Mouse (Mus musculus): ENCODE data around the gene Fam71e2. TPM values are rescaled to one million over a fixed set of nuclear protein-coding genes. Genes with fewer than 3 reads are reported as not detected.
"Not testable (repeated sequence)": the region's sequence is repeated elsewhere in the genome, so short reads cannot be mapped to it uniquely, and the experiment has no call there.

Gene Fam71e2
- total RNA-seq (2014; fragmentation: Nextera tagmentation) (not detected in 2 replicates), total RNA-seq (2017) (not detected in 2 replicates)

DNA sequence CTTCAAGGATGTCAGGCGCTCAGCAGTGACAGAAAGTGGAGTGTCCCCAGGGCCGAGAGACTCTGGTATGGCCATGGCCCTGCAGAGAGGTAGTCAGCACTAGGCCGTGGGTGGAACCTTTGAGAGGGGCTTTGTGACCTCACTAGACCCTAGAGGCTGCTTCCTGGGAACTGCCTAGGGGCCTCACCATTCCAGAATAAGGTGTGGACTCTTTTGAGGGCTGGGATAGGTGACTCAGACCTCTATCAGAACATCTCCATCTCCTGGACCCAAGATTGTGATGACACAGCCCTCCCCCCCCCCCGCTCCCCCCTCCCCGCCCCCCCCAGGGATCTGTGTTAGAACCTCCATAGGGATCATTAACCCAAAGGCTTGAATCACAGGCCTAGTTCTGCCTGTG lies at the start of gene Fam71e2:
Fam71e2 (minus strand) TSS at position 101 of the 400 bp plus-strand sequence.
- no peak for ATAC-seq (replicated peaks; ENCODE audit: low FRiP score, low TSS enrichment, poor library complexity, severe bottlenecking)

DNA sequence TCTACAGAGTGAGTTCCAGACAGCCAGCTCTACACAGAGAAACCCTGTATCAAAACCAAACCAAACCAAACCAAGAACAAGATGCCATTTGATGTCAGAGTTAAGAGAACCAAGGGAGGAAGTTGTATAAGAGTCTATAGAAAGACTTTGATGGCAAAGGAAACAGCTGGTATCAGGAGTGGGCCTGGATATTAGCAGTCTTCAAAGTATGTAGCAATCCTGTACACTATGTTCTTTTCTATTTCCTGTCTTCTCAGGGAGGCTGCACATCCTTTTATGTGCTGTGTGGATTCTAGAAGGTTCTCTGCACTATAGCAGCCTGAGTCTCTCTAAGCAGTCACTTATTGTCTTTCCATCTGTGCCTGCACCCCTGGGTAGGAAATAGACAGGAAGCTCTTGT lies 45.5 kb upstream of the Fam71e2 start:
- ATAC-seq (replicated peaks; ENCODE audit: low FRiP score, low TSS enrichment, poor library complexity, severe bottlenecking) = no peak

DNA sequence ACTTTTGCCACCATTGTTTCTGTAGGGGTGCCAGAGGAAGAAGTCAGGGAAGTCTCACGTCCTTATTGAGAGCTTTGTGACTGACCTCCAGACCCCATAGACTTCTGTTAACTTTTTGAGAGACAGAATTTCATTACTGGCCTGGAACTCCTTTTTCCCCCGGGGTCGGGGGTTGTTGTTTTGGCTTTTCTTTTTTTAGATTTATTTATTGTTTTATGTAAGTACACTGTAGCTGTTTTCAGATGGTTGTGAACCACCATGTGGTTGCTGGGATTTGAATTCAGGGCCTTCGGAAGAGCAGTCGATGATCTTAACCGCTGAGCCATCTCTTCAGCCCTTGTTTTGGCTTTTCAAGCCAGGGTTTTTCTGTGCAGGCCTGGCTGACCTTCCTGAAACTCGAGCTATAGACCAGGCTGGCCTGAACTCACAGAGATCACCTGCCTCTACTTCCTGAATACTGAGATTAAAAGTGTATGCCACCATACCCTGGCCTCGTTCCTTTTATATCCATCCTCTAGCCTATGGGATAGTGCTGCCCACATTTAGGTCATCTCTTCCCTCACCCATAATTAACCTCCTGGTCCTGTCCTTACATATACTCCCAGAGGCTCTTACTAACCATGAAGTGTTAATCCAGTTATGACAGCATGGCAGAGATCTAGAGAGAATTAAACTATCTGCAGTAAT lies 42.1 kb upstream of the Fam71e2 start:
- ATAC-seq (replicated peaks; ENCODE audit: low FRiP score, low TSS enrichment, poor library complexity, severe bottlenecking) = no peak

- ATAC-seq (replicated peaks; ENCODE audit: low FRiP score, low TSS enrichment, poor library complexity, severe bottlenecking) = peak; percentile 96
These were observed 41.4 kb upstream of the Fam71e2 start, which contains the start of gene Ube2s for GRCm38 (mm10) chr7:4812303-4813104. Gene Ube2s (minus strand): TSS chr7:4812590.

DNA sequence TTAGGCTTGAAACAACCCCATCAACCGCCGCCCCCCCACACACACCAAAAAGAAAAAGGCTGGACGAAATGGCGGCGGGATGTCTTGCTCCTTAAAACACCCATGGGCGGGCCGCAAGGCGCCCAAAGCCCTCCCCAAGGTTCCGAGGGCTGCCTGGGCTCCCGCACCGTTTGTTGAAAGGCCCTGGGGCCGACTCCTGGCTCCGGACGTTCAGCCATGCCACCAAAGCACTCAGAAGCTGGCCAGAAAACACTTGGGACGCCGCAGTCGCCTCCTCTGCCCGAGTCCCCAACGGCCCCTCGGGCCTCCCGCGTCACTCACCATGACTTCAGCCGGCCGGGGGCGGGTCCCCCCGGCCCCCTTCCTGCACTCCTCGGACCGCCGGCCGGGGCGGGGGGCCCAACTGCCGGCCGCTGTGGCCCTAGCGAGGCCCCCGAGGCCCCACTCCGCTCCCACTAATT lies 40.8 kb upstream of the Fam71e2 start:
- ATAC-seq (replicated peaks; ENCODE audit: low FRiP score, low TSS enrichment, poor library complexity, severe bottlenecking) = peak; percentile 3; the same call in 1 of the 2 replicates

DNA sequence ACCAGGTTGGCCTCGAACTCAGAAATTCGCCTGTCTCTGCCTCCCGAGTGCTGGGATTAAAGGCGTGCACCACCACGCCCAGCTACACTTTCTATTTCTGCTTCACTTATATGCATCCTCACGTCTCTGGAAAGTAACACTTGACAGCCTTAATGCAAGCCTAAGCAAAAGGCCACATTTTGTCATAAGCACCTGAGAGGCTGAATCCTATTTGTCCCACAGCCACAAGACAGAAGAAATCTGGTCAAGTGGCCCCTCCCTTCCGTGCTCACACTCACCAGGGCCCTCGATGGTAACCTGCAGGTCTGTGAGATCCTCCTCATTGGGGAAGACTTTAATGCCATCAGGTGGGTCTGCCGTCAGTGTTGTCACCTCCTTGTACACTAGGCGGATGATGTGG lies 40.0 kb upstream of the Fam71e2 start:
- not testable (repeated sequence) for ATAC-seq (replicated peaks; ENCODE audit: low FRiP score, low TSS enrichment, poor library complexity, severe bottlenecking)

GRCm38 (mm10) chr7:4806716-4807115 lies 35.6 kb upstream of the Fam71e2 start:
- ATAC-seq (replicated peaks; ENCODE audit: low FRiP score, low TSS enrichment, poor library complexity, severe bottlenecking) = peak; percentile 88

DNA sequence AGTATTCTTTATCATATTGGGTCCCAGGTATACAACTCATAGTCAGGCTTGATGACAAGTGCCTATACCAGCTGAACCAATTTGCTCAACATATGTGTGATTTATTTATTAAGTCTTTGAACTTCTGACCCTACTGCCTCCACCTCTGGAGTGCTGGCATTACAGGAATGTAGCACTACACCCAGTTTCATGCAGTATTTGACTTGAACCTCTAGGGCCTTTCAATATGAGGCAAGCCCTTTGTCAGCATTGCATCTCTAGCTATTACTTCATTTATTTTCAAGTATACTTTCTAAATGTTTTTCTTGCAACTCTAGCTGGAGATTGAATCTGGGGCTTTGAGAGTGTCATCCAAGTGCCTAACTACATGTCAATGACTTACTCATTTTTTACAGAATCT lies 31.1 kb upstream of the Fam71e2 start:
- ATAC-seq (replicated peaks; ENCODE audit: low FRiP score, low TSS enrichment, poor library complexity, severe bottlenecking) = no peak

DNA sequence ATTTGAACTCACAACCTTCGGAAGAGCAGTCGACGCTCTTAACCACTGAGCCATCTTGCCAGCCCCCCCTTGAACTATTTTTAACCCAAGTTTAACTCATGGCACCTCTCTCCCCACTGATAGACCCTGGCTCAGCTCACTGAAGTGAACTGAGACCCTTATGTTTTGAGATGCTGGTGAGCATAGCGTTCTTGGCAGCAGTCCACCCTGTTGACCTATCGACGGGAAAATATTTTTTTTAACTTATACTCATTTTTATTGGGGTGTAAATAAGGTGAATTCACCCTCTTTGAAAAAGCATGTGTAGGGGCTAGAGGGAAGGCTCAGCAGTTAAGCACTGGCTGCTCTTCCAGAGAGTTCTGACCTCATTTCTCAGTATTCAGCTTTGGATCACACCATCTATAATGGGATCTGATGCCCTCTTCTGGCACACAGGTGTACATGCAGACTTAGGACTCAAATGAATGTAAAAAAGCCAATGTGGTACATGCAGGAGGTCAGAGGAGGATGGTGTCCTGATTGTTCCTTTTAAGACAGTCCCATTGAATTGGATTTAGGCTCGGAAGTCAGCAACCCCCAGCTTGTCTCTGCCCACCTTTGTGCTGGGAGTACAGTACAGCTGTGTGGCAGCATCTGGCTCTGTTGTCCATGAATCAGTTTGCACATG lies 24.8 kb upstream of the Fam71e2 start:
- peak; percentile 12; the same call in 1 of the 2 replicates for ATAC-seq (replicated peaks; ENCODE audit: low FRiP score, low TSS enrichment, poor library complexity, severe bottlenecking)

GRCm38 (mm10) chr7:4794631-4795168 lies 23.6 kb upstream of the Fam71e2 start:
- peak; percentile 16; the same call in 1 of the 2 replicates for ATAC-seq (replicated peaks; ENCODE audit: low FRiP score, low TSS enrichment, poor library complexity, severe bottlenecking)

DNA sequence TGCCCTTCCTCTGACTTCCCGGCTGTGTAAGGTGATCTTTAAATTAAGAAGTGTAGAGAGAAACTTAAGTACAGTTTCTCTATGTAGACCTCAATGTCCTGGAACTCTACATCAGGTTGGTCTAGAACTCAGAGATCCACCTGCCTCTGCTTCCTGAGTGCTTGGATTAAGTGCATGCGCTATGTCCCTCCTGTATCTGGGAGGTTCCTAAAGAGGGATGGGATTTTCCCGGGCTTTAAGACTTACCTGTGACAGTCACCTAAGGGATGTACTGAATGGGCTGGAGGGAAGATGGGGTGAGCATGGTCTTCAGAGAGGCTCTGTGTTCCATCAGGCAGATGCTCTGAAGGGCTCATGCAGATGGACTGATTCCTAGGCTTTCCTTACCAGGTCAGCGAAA lies 22.6 kb upstream of the Fam71e2 start:
- no peak for ATAC-seq (replicated peaks; ENCODE audit: low FRiP score, low TSS enrichment, poor library complexity, severe bottlenecking)

GRCm38 (mm10) chr7:4793248-4793647 lies 22.1 kb upstream of the Fam71e2 start:
- not testable (repeated sequence) for ATAC-seq (replicated peaks; ENCODE audit: low FRiP score, low TSS enrichment, poor library complexity, severe bottlenecking)

DNA sequence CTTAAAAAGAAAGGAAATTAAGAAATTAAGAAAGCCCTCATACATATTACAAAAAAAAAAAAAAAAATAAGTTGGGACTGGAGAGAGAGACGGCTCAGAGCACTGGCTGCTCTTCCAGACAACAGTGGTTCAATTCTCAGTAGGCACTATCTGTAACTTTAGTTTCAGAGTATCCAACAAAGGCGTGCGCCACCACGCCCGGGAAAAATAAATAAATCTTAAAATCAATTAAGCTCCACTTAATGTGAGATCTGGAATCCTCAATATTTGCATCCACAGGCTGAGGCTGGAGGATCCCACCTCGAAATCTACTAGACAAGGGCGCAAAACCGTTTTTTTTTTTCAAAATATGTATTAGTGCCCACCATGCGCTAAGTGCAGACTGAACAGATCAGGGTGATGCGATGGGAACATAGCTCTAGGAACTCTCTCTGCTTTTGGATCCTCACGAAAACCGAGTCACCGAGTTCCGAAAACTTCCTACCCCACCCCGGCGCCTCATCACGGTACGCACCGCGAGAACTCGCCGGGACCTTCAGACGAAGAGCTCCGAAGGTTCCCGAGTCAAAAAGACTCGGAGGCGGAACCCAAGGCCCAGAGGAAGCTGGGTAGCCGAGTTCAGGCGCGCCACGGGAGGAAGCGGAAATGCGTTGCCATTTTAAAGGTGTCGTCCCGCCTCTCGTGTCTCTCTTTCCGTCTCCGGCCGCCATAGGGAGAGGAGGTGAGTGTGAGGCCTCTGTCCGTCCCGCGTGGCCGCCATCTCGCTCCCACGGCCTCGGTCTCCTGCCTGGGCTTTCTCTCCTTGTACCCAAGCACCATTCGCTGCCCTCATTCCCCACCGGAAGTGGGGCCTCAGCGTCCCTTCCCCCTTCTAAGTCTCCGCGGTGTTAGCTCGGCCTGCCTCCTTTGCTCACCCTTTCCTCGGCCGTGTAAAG lies 21.4 kb upstream of the Fam71e2 start, which contains the start of gene Rpl28:
Rpl28 (plus strand) TSS at position 597 of the 935 bp plus-strand sequence.
- peak; percentile 85 for ATAC-seq (replicated peaks; ENCODE audit: low FRiP score, low TSS enrichment, poor library complexity, severe bottlenecking)

DNA sequence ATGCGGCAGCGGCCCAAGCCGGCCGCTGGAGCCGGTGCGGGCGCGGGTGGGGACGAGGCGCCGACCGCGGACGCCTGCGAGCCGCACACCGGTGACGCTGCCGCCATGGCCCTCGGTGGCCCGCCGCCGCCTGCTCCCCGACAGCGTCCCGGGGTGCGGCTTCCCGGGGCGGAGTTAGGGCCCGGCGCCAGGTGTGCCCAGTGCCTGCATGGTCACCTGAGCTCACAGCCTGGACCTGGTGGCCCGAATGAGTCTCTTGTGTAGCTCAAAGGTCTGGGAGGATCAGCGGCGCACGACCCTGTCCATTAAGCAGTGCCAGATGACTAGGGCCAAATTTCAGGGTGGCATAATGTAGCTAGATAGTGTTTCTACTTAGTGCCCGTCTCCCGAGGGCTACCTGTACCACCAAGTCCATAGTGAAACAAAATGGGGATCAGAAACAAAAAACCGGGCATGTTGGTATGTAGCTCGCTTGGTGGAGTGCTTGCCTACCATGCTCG lies 18.4 kb upstream of the Fam71e2 start, which contains the start of gene Tmem238:
Tmem238 (minus strand) TSS at position 221 of the 500 bp plus-strand sequence.
- ATAC-seq (replicated peaks; ENCODE audit: low FRiP score, low TSS enrichment, poor library complexity, severe bottlenecking) = peak; percentile 16; the same call in 1 of the 2 replicates

DNA sequence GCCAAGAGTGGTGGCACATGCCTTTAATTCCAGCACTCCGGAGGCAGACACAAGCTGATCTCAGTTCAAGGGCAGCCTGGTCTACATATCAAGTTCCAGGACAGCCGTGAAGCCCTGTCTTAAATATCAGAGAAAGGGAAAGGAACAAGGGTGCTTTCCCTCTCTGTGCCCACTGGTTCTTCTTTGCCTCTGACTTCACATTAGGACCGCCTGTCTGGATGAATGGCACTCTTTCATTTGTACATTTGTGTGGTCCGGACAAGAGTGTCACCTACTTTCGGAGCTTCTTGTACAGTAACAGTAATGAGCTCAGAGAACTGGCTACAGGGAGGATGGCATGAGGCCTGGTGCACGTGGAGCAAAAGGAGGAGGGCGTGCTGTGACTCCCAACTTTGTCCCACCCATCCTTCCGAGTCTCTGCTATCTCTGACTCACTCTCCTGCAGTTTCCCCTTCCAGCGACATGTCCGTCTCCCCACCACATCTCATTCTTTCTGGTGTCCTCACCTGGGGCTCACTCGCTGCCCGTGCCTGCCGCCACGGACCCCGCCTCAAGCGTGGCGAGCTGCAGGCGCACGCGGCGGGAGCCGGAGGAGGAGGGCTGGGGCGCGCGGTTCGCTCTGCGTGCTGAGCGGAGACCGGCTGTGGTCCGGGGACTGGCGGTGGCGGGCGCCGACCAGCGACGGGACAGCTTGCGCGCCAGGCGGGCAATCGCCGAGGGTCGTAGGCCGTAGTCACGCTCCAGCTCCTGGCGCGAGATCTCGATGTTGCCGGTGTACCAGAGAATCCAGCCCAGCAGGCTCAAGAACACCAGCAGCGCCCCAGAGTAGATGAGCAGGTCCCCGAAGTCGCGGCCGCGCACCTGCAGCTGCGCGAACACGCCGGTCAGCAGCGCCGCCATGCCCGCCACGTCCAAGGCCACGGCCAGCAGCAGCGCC lies 17.7 kb upstream of the Fam71e2 start:
- ATAC-seq (replicated peaks; ENCODE audit: low FRiP score, low TSS enrichment, poor library complexity, severe bottlenecking) = peak; percentile 58

DNA sequence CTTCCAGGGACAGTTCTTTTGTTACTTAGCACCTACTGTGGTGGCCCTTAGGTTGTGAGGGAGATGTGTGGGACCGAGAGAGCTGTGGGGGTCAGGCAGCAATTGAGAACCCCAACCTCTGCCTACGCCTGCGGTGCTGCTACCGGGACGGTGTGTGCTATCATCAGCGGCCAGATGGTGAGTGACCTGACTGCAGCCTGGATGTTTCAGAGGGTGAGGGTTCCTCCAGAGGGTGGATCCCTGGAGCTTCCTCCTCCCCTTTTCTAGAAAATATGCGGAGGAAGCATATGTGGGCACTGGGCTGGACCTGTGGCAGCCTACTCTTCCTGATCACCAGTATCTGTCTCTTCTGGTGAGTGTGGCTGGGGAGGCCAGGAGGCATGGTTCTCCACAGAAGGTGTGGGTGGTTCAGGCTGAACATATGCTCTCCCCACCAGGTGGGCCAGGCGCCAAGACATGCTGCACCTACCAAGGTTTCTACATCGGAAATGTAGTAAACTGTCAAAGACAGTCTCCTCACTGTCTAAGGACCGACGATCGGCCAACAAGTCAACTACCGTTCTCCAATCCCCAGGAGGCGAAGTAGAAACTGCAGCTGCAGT lies 12.7 kb upstream of the Fam71e2 start:
- peak; percentile 75 for ATAC-seq (replicated peaks; ENCODE audit: low FRiP score, low TSS enrichment, poor library complexity, severe bottlenecking)

DNA sequence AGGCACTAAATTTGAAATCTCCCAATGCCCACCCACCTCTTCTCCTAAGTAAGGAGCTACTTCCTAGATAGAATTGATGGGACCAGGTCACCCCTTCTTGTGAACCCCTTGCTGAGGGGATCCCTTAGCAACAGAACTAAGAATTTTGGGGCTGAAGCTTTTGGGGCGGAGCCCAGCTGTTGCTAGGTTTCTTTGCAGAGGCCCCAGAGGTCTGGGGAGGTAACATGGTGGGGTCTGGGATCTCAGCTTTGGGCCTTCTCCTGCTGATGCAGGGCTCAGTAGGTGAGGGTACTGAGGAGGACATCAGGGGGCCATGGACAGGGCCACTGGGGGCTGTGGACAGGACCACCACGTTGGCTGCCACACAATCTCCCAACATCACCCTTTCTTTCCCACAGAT lies 11.7 kb upstream of the Fam71e2 start, which contains the start of the genes Il11 and Tmem190:
Il11 (minus strand) TSS at position 101 of the 400 bp plus-strand sequence.
Tmem190 (plus strand) TSS at position 179 of the 400 bp plus-strand sequence.
- no peak for ATAC-seq (replicated peaks; ENCODE audit: low FRiP score, low TSS enrichment, poor library complexity, severe bottlenecking)

Data from megakaryocyte-erythroid progenitor cell, adult 5-6 weeks (primary cell).